Mouse (Mus musculus) B cell, adult 67 days (primary cell): ENCODE measurements around the gene Cacna1e. TPM values are rescaled to one million over a fixed set of nuclear protein-coding genes. Genes with fewer than 3 reads are reported as not detected.

Experiments
- total RNA-seq, 2 experiments: library from RNA; stranded (reverse); gene quantifications; 4 replicates each; pipeline ENCODE4 v1.2.4; 2023

Gene Cacna1e
- 10 to 100 TPM; 24.6 to 27.2 TPM for total RNA-seq

DNA sequence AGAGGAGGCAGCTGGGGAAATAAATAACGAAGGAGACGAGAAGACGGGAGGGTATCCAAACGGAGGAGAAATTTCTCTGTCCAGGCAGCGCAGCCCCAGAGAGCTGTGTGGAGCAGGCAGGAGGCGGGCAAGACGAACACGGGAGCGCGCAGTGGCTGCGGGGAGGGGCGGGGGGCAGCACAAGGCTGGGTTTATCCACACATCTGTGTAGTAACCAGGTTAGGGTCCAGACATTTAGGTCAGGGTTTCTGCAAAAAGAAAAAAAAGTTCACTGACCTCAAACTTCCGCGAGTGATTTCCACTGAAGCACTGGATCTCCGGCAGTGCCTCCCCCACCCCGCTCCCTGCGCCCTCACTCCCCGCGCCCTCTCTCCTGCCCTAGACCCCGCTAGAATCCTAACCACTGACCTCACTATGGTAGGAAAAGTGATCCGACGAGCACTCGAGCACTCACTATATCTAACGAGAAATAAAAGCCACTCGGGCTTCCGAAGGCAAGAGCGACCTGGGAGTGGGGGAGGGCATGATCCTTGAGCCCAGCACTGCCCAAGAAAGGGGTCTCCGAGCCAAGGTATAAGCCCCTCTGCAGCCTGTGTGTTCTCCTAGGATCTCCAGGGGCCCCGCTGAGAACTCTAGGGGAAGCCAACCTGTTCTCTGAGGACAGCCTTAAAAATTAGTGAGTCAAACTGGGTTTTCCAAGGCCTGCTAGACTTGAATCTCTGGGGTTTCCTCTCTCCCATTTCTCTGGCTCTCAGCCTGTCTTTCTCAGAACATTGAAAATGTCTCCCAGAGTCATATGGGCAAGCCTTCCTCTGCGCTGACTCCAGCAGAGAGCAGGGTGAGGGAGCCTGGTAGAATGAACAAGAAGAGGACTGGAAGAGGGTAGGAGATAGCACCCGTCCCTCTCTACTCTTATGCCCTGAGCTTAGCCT, at the start of gene Cacna1e:
TSS of gene Cacna1e (minus strand) at position 227 of the 932 bp plus-strand sequence.

Other genes starting within 250 kb of the Cacna1e start
- 100 to 1,000 TPM; 276 to 306 TPM for gene Ier5, start 215.1 kb upstream of the Cacna1e start, total RNA-seq